Mouse (Mus musculus): ENCODE data around the gene Fgl2.
A peak's percentile ranks its signal among the peaks of the same experiment; 100 is the strongest.

Gene Fgl2

GRCm38 (mm10) chr5:21383392-21384251 lies 11.2 kb downstream of the Fgl2 start:
- DNase-seq (ENCODE audit: extremely low read depth, insufficient read length, low spot score): no peak

DNA sequence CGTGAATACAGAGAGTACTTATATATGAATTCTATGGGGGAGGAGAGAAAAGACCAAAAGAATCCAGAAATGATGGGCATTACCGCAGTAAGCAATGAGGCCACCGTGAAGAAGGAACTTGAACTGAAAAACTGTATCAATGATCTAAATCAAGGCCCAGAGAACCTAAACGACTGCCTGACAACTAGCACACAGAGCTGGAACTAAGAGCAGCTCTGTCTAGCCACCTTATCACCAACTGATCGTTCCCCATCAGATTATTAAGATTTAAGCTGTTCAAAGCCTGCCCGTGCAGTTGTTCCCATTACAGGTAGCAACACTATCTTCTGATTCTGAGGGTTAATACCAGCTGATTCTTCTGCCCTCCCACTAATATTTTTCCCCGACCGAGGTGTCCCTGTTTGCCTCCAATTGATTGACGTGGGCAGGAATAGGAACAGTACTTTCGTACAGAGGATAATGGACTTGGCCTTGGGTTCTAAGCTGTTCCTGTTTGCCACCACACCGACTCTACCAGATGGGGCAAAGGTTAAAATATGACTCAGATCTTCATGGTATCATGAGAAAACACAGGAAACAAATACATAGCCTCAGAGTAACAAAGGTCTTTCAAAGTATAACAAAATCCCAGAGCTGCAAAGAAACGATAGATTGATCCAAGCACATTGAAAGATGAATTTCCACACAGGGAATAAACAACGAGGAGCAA lies 12.0 kb downstream of the Fgl2 start:
- DNase-seq (ENCODE audit: extremely low read depth, insufficient read length, low spot score): no peak

GRCm38 (mm10) chr5:21384976-21385375 lies 12.5 kb downstream of the Fgl2 start:
- DNase-seq (ENCODE audit: extremely low read depth, insufficient read length, low spot score): no peak

DNA sequence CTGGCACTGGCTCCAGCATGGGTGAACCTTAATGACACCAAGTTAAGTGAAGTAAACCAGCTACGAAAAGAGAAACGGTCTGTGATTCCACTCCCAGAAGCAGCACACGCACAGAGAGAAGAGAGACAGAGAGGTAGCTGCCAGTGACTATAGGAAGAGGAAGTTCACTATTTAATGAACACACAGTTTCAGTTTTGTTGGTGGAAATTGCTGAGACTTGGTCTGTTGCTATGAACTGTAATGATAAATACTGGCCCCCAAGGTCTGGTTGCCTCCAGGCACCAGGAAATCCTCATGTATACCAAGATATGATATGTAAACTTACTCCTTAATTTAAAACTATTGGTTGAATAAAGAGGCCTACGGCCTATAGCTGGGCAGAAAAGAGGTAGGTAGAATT lies 14.0 kb downstream of the Fgl2 start:
- no peak for DNase-seq (ENCODE audit: extremely low read depth, insufficient read length, low spot score)

- no peak for DNase-seq (ENCODE audit: extremely low read depth, insufficient read length, low spot score)
Measured at GRCm38 (mm10) chr5:21387340-21387739, 14.9 kb downstream of the Fgl2 start.

DNA sequence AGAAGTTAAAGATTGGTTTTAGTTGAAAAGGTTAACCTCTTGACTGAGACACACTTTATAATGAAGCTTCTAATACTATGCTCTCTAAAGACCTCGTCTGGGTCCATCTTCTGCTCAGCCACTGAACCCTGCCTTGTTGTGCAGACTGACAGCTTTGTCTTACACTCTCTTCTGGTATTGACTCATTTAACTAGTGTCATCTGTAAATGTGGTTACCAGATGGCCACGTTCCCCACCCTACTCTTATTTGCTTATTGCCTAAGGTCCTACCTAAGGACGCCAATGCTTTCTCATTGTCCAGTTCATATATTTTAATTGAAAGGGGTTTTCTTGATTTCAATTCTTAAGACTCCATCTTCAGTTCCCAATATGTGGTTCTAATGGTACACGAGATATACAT lies 16.4 kb downstream of the Fgl2 start:
- DNase-seq (ENCODE audit: extremely low read depth, insufficient read length, low spot score): no peak

- no peak for DNase-seq (ENCODE audit: extremely low read depth, insufficient read length, low spot score)
Measured at GRCm38 (mm10) chr5:21391616-21392384, 19.4 kb downstream of the Fgl2 start.

- no peak for DNase-seq (ENCODE audit: extremely low read depth, insufficient read length, low spot score)
Measured at GRCm38 (mm10) chr5:21394562-21394961, 22.1 kb downstream of the Fgl2 start.

DNA sequence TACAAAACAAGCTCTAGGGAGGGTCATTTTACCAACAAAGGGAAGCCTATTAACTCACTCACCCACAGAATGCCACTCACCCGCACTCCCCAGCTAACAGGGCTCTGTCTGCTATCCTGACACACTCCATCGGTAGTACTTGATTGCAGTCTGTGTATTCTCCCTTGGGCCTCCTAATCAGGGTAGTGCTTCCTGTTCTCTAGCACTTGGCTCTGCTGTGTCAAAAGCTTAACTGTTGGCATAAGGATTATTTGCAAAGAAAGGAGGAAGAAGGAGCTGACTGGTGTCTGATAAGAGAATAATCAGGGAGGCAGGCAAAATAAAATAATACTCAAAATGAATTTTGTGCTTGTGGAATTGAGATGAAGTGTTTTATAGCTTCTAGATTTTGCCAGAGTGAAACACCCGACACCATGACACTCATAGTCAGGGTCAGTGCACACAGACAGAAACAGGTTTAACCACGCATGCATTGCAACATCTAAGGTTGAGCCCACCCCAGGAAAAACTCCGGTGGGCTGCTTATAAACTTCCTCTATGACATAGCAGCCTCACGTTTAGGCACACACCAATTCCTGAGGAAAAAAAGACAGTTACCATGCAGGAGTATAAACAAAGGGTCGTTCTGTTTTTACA lies 22.9 kb downstream of the Fgl2 start:
- no peak for DNase-seq (ENCODE audit: extremely low read depth, insufficient read length, low spot score)

DNA sequence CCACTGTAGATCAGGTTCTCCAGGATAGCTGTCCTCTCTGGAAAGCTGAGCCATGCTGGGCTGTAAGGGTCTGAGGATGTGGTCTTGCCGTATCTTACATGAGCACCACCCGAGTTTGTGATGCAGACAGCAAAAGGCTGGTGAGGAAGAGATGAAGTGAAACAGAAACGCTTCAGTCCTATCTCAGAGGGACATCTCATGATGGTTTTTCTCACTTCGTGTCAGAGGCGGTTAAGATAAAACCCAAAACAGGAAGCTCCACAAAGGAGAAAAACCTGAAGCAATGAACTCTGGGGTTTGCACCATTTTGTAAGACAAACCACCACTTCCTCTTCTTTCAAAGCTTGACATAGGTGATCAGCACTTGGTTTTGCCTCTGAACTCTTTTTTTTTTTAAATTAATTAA lies 38.8 kb downstream of the Fgl2 start:
- DNase-seq (ENCODE audit: extremely low read depth, insufficient read length, low spot score): no peak

- DNase-seq (ENCODE audit: extremely low read depth, insufficient read length, low spot score): no peak
Measured at GRCm38 (mm10) chr5:21412056-21412455, 39.6 kb downstream of the Fgl2 start.

- DNase-seq (ENCODE audit: extremely low read depth, insufficient read length, low spot score): no peak
Measured at GRCm38 (mm10) chr5:21413322-21413721, 40.9 kb downstream of the Fgl2 start.

DNA sequence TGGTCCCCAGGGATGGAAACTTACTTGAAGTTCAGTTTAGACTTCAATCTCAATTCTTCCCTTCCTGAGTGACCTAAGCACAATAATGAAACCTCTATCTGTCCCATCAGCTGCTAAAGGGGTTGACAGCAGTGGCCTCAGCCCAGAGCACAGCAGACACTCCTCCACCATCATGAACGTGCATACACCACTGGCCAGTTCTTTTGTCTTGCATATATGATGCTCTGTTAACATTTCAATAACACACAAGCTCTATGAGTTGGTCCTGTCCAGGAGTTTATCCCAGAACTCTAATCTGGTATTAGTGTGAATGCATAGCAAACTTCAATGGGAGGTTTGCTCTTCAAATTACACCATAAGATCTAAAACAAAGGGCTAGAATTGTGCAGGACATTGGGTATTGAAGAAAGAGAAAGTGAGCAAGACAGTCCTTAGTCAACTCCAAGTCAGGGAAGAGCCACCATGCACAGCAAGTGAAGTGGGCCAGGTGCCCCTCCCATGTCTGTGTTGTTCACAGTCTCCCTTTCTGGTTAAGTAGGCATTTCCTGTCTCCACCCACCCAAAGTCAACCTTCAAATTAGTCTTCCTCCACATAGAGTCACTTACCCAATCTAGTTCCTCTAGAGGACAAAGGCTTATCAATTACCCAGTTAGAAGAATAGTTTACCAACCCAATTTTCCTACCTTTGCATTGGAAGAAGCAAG lies 41.8 kb downstream of the Fgl2 start:
- no peak for DNase-seq (ENCODE audit: extremely low read depth, insufficient read length, low spot score)

DNA sequence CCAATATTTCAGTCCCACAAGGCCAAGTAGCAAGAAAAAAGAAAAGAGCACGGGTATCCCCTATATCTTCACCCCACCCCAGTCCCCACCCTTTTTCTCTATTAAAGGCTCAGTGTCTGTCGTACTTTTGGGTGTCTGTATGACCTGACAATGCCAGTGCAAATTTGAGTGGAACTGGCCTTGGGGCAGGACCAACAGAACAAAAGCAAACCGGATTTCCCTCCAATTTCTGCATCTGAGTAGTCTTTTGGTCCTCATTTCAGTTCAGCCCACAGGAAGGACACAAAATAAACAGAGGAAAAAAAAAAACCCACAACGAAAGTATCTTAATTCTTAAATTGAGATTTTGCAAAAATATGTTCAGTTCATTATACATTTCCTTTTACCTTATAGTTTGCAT lies 46.2 kb downstream of the Fgl2 start:
- DNase-seq (ENCODE audit: extremely low read depth, insufficient read length, low spot score): no peak

- no peak for DNase-seq (ENCODE audit: extremely low read depth, insufficient read length, low spot score)
Measured at GRCm38 (mm10) chr5:21420609-21421008, 48.2 kb downstream of the Fgl2 start.

DNA sequence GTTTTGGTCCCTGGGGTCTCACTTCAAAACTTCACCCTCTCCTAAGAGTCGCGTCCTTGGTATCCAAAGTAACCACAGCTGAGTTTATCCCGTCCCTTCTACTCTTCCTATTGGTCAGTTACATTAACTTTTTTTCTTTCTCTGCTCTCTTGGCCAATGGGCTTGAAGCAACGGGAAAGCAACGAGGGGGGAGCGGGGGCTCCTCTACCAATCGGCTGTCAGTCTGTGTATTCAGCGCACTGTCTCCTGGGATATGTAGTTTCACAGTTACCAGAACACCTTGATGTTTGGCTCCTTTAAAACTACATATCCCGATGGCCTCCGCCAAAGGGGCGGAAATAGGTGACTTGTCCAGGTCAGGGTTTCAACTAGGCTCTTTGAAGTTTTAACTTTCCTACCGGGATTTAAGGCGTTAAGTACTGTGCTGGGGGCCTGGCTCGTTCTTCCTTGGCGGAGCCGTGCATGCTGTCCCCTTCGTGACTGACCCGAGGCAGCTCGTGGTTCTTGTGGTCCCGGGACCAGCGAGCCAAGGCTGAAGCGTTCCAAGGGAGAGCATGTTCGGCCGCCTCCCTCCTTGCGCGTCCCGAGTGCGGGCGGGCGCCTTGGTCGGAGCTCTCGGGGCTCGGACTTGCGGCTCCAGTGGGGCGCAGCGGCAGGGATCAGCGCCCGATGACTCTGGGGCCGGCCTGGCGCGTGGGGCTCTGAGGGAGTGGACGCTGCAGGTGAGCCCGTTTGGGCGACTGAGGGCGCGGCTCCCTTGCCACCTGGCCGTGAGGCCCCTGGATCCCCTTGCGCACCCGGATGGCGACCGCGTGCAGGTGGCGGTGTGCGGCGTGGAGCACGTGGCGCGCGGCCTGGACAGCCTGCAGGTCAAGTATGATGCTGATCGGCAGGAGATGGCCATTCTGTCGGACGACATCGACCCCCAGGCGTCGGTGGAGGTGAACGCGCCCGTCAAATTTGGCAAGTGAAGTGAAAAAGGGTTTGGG lies 52.5 kb downstream of the Fgl2 start, which contains the start of the genes Ccdc146 and Fam185a:
Gene Ccdc146 (minus strand): TSS at position 64 of the 989 bp plus-strand sequence.
Gene Fam185a (plus strand): TSS at position 345 of the 989 bp plus-strand sequence.
- peak; percentile 89 for DNase-seq (ENCODE audit: extremely low read depth, insufficient read length, low spot score)

GRCm38 (mm10) chr5:21426666-21427065 lies 54.2 kb downstream of the Fgl2 start:
- no peak for DNase-seq (ENCODE audit: extremely low read depth, insufficient read length, low spot score)
